Mouse (Mus musculus): ENCODE measurements at regions not wholly inside any gene's neighbourhood (a gene's known extent, or its start where the extent isn't known, plus 50 kb on each side); places are given as distances from the start of the nearest gene placed in this dataset.

GRCm38 (mm10) chr10:24493936-24494335 is 101.3 kb upstream of the Ccn2 start:
- no peak for TF ChIP-seq CTCF (IDR thresholded peaks at IDR 0.05; ENCODE audit: control insufficient read depth, insufficient read depth, insufficient replicate concordance, low read depth, low read length)
- peak overlapping the region; percentile 39; the same call in 1 of the 2 replicates for H3K27ac ChIP-seq (ENCODE audit: control insufficient read depth, insufficient read depth, low read depth, low read length)

GRCm38 (mm10) chr10:24519795-24520512 is 75.3 kb upstream of the Ccn2 start:
- Histone ChIP-seq H3K4me1 (ENCODE audit: control insufficient read depth, insufficient read depth, low read length) (no peaks in the 10 kb centered on the region), H3K4me3 (ENCODE audit: control insufficient read depth, low read depth, low read length) (no peak overlapping the region), H3K27me3 (ENCODE audit: control insufficient read depth, insufficient read depth, low read length) (no peaks in the 10 kb centered on the region), H3K27ac (ENCODE audit: control insufficient read depth, insufficient read depth, low read depth, low read length) (no peak overlapping the region), H3K36me3 (ENCODE audit: control insufficient read depth, insufficient read depth, low read length) (no peaks in the 10 kb centered on the region)
- TF ChIP-seq POLR2A (IDR thresholded peaks at IDR 0.05; ENCODE audit: control insufficient read depth, low read depth, low read length) (no peak), CTCF (IDR thresholded peaks at IDR 0.05; ENCODE audit: control insufficient read depth, insufficient read depth, insufficient replicate concordance, low read depth, low read length) (no peak)

More at GRCm38 (mm10) chr10:24493936-24494335, 101.3 kb upstream of the Ccn2 start:
- H3K36me3 ChIP-seq (ENCODE audit: control insufficient read depth, insufficient read depth, low read length), result no peaks in the 10 kb centered on the region
- H3K4me3 ChIP-seq (ENCODE audit: control insufficient read depth, low read depth, low read length), result no peak overlapping the region
- no peaks in the 10 kb centered on the region for H3K27me3 ChIP-seq (ENCODE audit: control insufficient read depth, insufficient read depth, low read length)
- H3K4me1 ChIP-seq (ENCODE audit: control insufficient read depth, insufficient read depth, low read length), result no peaks in the 10 kb centered on the region

- Histone ChIP-seq H3K27ac (ENCODE audit: control insufficient read depth, insufficient read depth, low read depth, low read length) (no peak overlapping the region), H3K4me1 (ENCODE audit: control insufficient read depth, insufficient read depth, low read length) (no peaks in the 10 kb centered on the region), H3K36me3 (ENCODE audit: control insufficient read depth, insufficient read depth, low read length) (no peaks in the 10 kb centered on the region), H3K4me3 (ENCODE audit: control insufficient read depth, low read depth, low read length) (no peak overlapping the region), H3K27me3 (ENCODE audit: control insufficient read depth, insufficient read depth, low read length) (no peaks in the 10 kb centered on the region)
- TF ChIP-seq POLR2A (IDR thresholded peaks at IDR 0.05; ENCODE audit: control insufficient read depth, low read depth, low read length) (no peak), CTCF (IDR thresholded peaks at IDR 0.05; ENCODE audit: control insufficient read depth, insufficient read depth, insufficient replicate concordance, low read depth, low read length) (no peak)
Measured at GRCm38 (mm10) chr10:24520515-24520914, 74.7 kb upstream of the Ccn2 start.

- Histone ChIP-seq H3K36me3 (ENCODE audit: control insufficient read depth, insufficient read depth, low read length) (no peaks in the 10 kb centered on the region), H3K4me3 (ENCODE audit: control insufficient read depth, low read depth, low read length) (no peak overlapping the region), H3K27me3 (ENCODE audit: control insufficient read depth, insufficient read depth, low read length) (no peaks in the 10 kb centered on the region), H3K27ac (ENCODE audit: control insufficient read depth, insufficient read depth, low read depth, low read length) (no peak overlapping the region), H3K4me1 (ENCODE audit: control insufficient read depth, insufficient read depth, low read length) (0 out of 2 replicates have a peak, but pooled peaks cover 2% of the 10 kb centered on the region)
- TF ChIP-seq CTCF (IDR thresholded peaks at IDR 0.05; ENCODE audit: control insufficient read depth, insufficient read depth, insufficient replicate concordance, low read depth, low read length), result no peak
- no peak for TF ChIP-seq POLR2A (IDR thresholded peaks at IDR 0.05; ENCODE audit: control insufficient read depth, low read depth, low read length)
Measured at GRCm38 (mm10) chr10:24532776-24533175, 62.5 kb upstream of the Ccn2 start.

- no peak for TF ChIP-seq POLR2A (IDR thresholded peaks at IDR 0.05; ENCODE audit: control insufficient read depth, low read depth, low read length)
- TF ChIP-seq CTCF (IDR thresholded peaks at IDR 0.05; ENCODE audit: control insufficient read depth, insufficient read depth, insufficient replicate concordance, low read depth, low read length), result no peak
Measured at GRCm38 (mm10) chr10:24534901-24535300, 60.3 kb upstream of the Ccn2 start.

GRCm38 (mm10) chr10:24535461-24535860 is 59.8 kb upstream of the Ccn2 start:
- no peak overlapping the region for H3K4me3 ChIP-seq (ENCODE audit: control insufficient read depth, low read depth, low read length)
- no peak overlapping the region for H3K27ac ChIP-seq (ENCODE audit: control insufficient read depth, insufficient read depth, low read depth, low read length)
- H3K4me1 ChIP-seq (ENCODE audit: control insufficient read depth, insufficient read depth, low read length), result 0 out of 2 replicates have a peak, but pooled peaks cover 2% of the 10 kb centered on the region
- TF ChIP-seq CTCF (IDR thresholded peaks at IDR 0.05; ENCODE audit: control insufficient read depth, insufficient read depth, insufficient replicate concordance, low read depth, low read length), result no peak
- no peak for TF ChIP-seq POLR2A (IDR thresholded peaks at IDR 0.05; ENCODE audit: control insufficient read depth, low read depth, low read length)
- H3K27me3 ChIP-seq (ENCODE audit: control insufficient read depth, insufficient read depth, low read length), result no peaks in the 10 kb centered on the region
- H3K36me3 ChIP-seq (ENCODE audit: control insufficient read depth, insufficient read depth, low read length), result no peaks in the 10 kb centered on the region

More at GRCm38 (mm10) chr10:24534901-24535300, 60.3 kb upstream of the Ccn2 start:
- 0 out of 2 replicates have a peak, but pooled peaks cover 2% of the 10 kb centered on the region for H3K4me1 ChIP-seq (ENCODE audit: control insufficient read depth, insufficient read depth, low read length)
- no peak overlapping the region for H3K4me3 ChIP-seq (ENCODE audit: control insufficient read depth, low read depth, low read length)
- no peaks in the 10 kb centered on the region for H3K27me3 ChIP-seq (ENCODE audit: control insufficient read depth, insufficient read depth, low read length)
- H3K36me3 ChIP-seq (ENCODE audit: control insufficient read depth, insufficient read depth, low read length), result no peaks in the 10 kb centered on the region
- no peak overlapping the region for H3K27ac ChIP-seq (ENCODE audit: control insufficient read depth, insufficient read depth, low read depth, low read length)

GRCm38 (mm10) chr10:24541990-24542389 is 53.3 kb upstream of the Ccn2 start:
- Histone ChIP-seq H3K36me3 (ENCODE audit: control insufficient read depth, insufficient read depth, low read length) (no peaks in the 10 kb centered on the region), H3K27me3 (ENCODE audit: control insufficient read depth, insufficient read depth, low read length) (no peaks in the 10 kb centered on the region), H3K4me1 (ENCODE audit: control insufficient read depth, insufficient read depth, low read length) (no peaks in the 10 kb centered on the region), H3K27ac (ENCODE audit: control insufficient read depth, insufficient read depth, low read depth, low read length) (no peak overlapping the region), H3K4me3 (ENCODE audit: control insufficient read depth, low read depth, low read length) (no peak overlapping the region)
- TF ChIP-seq CTCF (IDR thresholded peaks at IDR 0.05; ENCODE audit: control insufficient read depth, insufficient read depth, insufficient replicate concordance, low read depth, low read length) (no peak), POLR2A (IDR thresholded peaks at IDR 0.05; ENCODE audit: control insufficient read depth, low read depth, low read length) (no peak)
